Mouse (Mus musculus) lung, embryonic 15.5 days (tissue): ENCODE results near the gene Ppp1r12b. TPM values are rescaled to one million over a fixed set of nuclear protein-coding genes. Genes with fewer than 3 reads are reported as not detected.
A peak's percentile ranks its signal among the peaks of the same experiment; 100 is the strongest.

ENCODE experiments used
- ATAC-seq: fragments of 200-750 bp; cut with Nextera tagmentation; 2 replicates; pipeline ENCODE4 v1.8.0; 2017; ENCODE audit warnings: moderate number of reproducible peaks, borderline replicate concordance; ENCODE audit not compliant: low FRiP score, low TSS enrichment; ENCODE audit errors: extremely low read depth
- H3K27ac ChIP-seq: fragments of 300-500 bp; sonication (generic); 2 replicates; pipeline ENCODE4 v1.5.1; 2015; ENCODE audit warnings: moderate library complexity, mild to moderate bottlenecking, inconsistent platforms
- H3K27me3 ChIP-seq: fragments of 300-500 bp; sonication (generic); 2 replicates; pipeline ENCODE4 v1.6.1; 2015; ENCODE audit warnings: inconsistent platforms
- H3K36me3 ChIP-seq: fragments of 300-500 bp; sonication (generic); 2 replicates; pipeline ENCODE4 v1.6.1; 2015; ENCODE audit warnings: inconsistent platforms
- H3K4me1 ChIP-seq: fragments of 300-500 bp; sonication (generic); 2 replicates; pipeline ENCODE4 v1.6.1; 2015; ENCODE audit warnings: inconsistent platforms
- H3K4me2 ChIP-seq: fragments of 300-500 bp; sonication (generic); 2 replicates; pipeline ENCODE4 v1.6.1; 2015; ENCODE audit warnings: inconsistent platforms, mild to moderate bottlenecking, moderate library complexity
- H3K4me3 ChIP-seq: fragments of 300-500 bp; sonication (generic); 2 replicates; pipeline ENCODE4 v1.5.1; 2015; ENCODE audit warnings: mild to moderate bottlenecking, inconsistent platforms
- H3K9ac ChIP-seq: fragments of 300-500 bp; sonication (generic); 2 replicates; pipeline ENCODE4 v1.6.1; 2015; ENCODE audit warnings: inconsistent platforms
- H3K9me3 ChIP-seq: fragments of 300-500 bp; sonication (generic); 2 replicates; pipeline ENCODE4 v1.6.1; 2016; ENCODE audit warnings: inconsistent platforms
- WGBS: fragments of 180-500 bp; shearing (Covaris S2); methylation state at CpG from one replicate; pipeline ENCODE4 v1.1.7; 2015; 5-methylcytosine and 5-hydroxymethylcytosine counted together
- polyA plus RNA-seq: library from polyadenylated mRNA; unstranded; fragments of >200 nt; fragmentation: Nextera tagmentation; extraction: Ambion mirVana; gene quantifications from 2 replicates; pipeline ENCODE4 v1.2.1, GENCODE M21; 2015

Ppp1r12b gene
- polyA plus RNA-seq, 1 experiment from 2014 or later: 11.2 TPM

DNA sequence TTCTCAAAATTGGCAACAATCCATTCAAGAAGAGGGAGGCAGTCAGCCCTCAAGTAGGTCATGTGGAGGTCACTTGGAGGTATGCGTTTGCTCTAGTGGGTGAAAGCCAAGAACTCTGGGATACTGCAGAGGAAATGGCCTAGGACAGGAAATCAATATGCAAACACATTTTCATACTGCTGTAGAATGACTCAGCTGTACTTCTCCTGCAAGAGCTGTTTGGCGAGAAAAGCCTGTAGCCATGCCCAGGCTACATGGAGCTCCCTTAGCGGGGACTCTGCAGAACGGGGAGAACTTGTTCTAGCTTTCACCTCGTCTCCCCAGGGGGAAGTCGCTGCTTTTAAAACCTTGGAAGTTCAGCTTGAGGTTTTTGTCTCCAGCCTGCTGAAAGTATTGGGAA is 184.4 kb downstream of the Ppp1r12b start:
- no peaks in the 10 kb centered on the region for H3K27me3 ChIP-seq
- H3K4me1 ChIP-seq: peaks cover 49% of the 10 kb centered on the region
- peak overlapping the region; percentile 81 for H3K27ac ChIP-seq
- no peak overlapping the region for H3K9ac ChIP-seq
- H3K9me3 ChIP-seq: no peaks in the 10 kb centered on the region
- peak; percentile 63 for ATAC-seq
- WGBS: 23% methylated on average over 6 of the region's 6 CpGs
- no peak overlapping the region for H3K4me2 ChIP-seq
- peaks cover 7% of the 10 kb centered on the region for H3K36me3 ChIP-seq
- no peak overlapping the region for H3K4me3 ChIP-seq

DNA sequence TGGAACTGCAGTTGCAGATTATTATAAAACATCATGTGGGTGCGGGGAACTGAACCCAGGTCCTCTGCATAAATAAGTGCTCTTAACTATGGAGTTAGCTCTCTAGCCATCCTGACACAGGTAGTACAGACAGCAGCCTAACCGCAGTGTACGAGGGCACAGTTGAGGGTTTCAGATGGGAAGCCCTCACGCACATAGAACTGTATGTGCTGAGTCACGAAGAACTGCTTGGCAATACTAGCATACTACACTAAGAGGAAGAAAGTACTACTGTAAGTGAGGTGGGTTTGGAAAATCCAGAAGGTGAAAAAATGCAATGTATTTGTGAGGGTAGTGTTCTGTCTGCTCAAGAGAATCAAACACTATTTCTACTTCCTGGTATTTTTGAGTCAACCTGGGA is 185.4 kb downstream of the Ppp1r12b start:
- Histone ChIP-seq H3K9me3 (no peaks in the 10 kb centered on the region), H3K27ac (peak overlapping the region; percentile 75), H3K36me3 (peaks cover 7% of the 10 kb centered on the region), H3K4me2 (no peak overlapping the region), H3K9ac (no peak overlapping the region), H3K4me1 (peaks cover 44% of the 10 kb centered on the region), H3K4me3 (no peak overlapping the region), H3K27me3 (no peaks in the 10 kb centered on the region)
- 94% methylated on average over 5 of the region's 5 CpGs for WGBS
- no peak for ATAC-seq

DNA sequence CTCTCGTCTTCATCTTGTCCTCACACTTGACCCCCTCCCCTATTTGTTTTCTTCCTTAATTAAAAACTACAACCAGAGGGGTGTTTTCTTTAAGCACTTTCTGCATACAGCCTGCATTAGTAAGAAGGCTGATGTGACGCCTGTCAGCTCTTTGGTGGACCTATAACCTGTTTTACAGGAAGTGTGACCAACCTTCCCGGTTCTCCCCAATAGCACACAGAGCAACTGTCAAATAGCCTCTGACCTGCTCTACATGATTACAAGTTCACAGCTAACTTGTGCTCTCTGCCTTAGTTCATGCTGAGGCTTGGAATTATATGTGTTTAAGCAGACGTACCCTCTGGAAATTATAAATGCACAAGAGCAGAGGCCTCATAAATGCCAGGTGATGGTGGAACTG is 189.3 kb downstream of the Ppp1r12b start:
- Histone ChIP-seq H3K4me1 (peaks cover 25% of the 10 kb centered on the region), H3K36me3 (peaks cover 7% of the 10 kb centered on the region), H3K27me3 (no peaks in the 10 kb centered on the region), H3K4me2 (no peak overlapping the region), H3K4me3 (no peak overlapping the region), H3K9me3 (no peaks in the 10 kb centered on the region), H3K27ac (no peak overlapping the region), H3K9ac (no peak overlapping the region)
- WGBS: 66% methylated on average over 4 of the region's 4 CpGs
- no peak for ATAC-seq

DNA sequence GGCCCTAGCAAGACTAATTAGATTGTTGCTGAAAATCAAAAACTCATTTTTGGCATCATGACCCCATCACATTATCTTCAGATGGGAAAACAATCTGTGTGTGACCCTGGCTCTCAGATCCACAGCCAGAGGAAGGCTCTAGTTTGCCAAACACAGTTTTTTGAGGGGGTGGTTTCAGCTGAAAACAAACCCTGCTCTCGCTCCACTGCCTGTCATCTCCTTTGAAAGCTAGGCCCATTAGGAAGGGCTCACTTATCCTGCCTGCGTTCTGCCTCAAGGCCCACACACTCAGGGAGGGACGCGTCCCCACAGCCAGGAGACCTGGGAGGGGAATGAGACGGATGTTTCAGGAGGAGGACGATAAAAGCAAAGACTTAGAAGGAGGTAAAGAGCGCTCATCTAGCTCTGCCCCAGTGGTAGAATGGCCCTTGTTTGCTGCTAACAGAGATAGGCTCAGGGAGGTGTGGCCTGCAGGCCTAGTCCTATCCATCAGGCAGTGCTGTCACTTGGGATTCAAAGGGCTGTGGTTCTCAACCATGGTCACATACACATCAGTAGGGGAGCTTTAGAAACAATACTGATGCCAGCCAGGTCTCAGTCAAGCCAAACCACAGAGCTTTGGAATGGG is 190.8 kb downstream of the Ppp1r12b start:
- Histone ChIP-seq H3K27ac (peak overlapping the region; percentile 75), H3K4me1 (peaks cover 18% of the 10 kb centered on the region), H3K27me3 (no peaks in the 10 kb centered on the region), H3K4me2 (no peak overlapping the region), H3K9me3 (no peaks in the 10 kb centered on the region), H3K9ac (no peak overlapping the region), H3K4me3 (no peak overlapping the region), H3K36me3 (peaks cover 15% of the 10 kb centered on the region)
- WGBS: 35% methylated on average over 7 of the region's 7 CpGs
- ATAC-seq: peak; percentile 60; the same call in 1 of the 2 replicates

DNA sequence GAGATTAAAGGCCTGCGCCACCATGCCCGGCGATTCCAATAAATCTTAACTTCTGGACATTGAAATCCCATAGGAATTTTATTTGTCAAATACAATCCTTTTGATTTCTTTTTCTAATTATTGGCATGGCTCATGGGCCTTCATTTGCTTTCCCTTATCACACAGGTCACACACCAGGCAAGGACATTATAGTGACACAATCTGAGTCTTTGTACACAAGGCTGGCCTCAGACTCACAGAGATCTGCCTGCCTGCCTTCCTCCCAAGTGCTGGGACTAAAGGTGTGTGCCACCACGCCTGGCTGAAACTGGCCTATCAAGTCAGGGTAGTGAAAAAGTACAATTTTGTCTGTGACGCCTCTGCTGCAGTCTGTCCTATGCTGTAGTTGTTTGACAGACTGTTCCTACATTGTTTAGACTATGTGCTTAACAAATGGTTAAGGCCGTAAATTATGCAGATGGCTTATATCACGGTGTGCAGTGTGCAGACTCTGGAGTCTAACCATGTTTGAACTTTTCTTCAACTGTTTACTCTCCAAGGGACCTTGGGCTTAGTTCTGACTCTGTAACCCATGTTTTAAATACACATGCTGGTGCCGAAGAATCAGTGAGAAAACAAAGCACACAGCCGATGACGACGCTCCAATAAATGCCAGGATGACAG is 191.8 kb downstream of the Ppp1r12b start:
- 44% methylated on average over 11 of the region's 11 CpGs for WGBS
- Histone ChIP-seq H3K27ac (peak overlapping the region; percentile 75), H3K4me3 (no peak overlapping the region), H3K9me3 (no peaks in the 10 kb centered on the region), H3K36me3 (peaks cover 14% of the 10 kb centered on the region), H3K27me3 (no peaks in the 10 kb centered on the region), H3K4me1 (peaks cover 18% of the 10 kb centered on the region), H3K4me2 (no peak overlapping the region), H3K9ac (no peak overlapping the region)
- peak; percentile 31; the same call in 1 of the 2 replicates for ATAC-seq

DNA sequence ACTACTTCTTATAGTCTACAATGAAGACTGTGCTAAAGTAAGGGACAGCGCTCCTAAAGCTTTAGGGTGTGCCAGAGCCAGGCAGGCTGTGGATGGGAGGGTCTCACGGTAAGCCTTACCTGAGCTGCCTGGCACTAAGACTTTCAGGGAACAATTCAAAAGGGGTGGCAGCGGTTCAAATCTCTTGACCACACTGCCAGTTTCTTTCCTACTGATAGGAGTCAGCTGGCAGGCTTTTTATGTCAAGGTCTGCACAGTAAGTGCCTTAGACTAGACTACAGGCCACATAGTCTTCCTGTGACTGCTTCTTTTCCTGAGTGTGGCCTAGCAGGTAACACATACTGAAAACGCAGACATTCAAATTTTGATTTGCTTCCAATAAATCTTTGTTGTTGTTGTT is 192.5 kb downstream of the Ppp1r12b start:
- H3K4me3 ChIP-seq: no peak overlapping the region
- no peaks in the 10 kb centered on the region for H3K27me3 ChIP-seq
- peaks cover 8% of the 10 kb centered on the region; the same call in 1 of the 2 replicates for H3K36me3 ChIP-seq
- ATAC-seq: no peak
- peaks cover 18% of the 10 kb centered on the region for H3K4me1 ChIP-seq
- H3K9me3 ChIP-seq: no peaks in the 10 kb centered on the region
- no peak overlapping the region for H3K27ac ChIP-seq
- H3K4me2 ChIP-seq: no peak overlapping the region
- WGBS: 88% methylated on average over 4 of the region's 4 CpGs
- no peak overlapping the region for H3K9ac ChIP-seq

DNA sequence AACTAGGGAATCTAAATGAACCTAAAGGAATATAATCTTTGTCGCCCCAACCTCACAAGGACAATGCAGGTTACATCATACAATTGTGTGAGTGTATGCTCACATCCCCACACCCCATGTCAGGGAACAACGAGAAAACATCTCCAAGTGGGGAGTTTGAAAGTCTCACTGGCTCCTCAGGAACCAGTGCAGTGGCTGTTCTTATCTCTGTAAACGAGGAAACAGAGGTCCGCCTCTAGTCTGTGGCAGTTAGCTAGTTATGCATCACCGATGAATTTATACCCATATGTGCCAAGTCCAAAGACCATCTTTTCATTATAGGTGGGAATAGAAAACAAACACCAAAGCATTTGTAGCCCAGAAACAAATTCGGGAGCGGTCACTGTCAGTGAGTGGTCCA is 194.2 kb downstream of the Ppp1r12b start:
- Histone ChIP-seq H3K36me3 (peaks cover 8% of the 10 kb centered on the region; the same call in 1 of the 2 replicates), H3K4me3 (no peak overlapping the region), H3K27me3 (no peaks in the 10 kb centered on the region), H3K4me1 (peaks cover 25% of the 10 kb centered on the region), H3K27ac (no peak overlapping the region), H3K9ac (no peak overlapping the region), H3K4me2 (no peak overlapping the region), H3K9me3 (no peaks in the 10 kb centered on the region)
- 80% methylated on average over 7 of the region's 7 CpGs for WGBS
- ATAC-seq: no peak

DNA sequence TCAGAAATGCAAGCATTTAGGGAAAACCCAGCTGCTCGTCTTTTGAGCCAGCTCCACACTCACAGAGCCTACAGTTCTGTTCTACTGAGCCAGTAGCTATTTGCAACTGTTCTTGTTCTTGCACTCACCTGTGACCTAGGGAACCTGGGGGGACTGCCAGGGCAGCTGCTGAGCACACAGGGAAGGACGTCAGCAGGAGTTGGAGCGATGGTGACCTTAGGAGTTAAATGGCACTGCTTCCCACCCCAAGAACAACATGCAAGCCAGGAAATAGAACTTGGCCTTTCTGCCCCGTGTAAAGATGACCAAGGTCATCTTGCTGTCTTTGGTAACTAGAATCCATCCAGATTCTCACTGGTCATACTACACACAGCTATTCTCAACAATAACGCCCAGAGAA is 195.1 kb downstream of the Ppp1r12b start:
- Histone ChIP-seq H3K27ac (no peak overlapping the region), H3K9me3 (no peaks in the 10 kb centered on the region), H3K4me1 (peaks cover 33% of the 10 kb centered on the region), H3K4me2 (no peak overlapping the region), H3K27me3 (no peaks in the 10 kb centered on the region), H3K4me3 (no peak overlapping the region), H3K36me3 (peaks cover 8% of the 10 kb centered on the region; the same call in 1 of the 2 replicates), H3K9ac (no peak overlapping the region)
- ATAC-seq: no peak
- WGBS: 70% methylated on average over 5 of the region's 5 CpGs

DNA sequence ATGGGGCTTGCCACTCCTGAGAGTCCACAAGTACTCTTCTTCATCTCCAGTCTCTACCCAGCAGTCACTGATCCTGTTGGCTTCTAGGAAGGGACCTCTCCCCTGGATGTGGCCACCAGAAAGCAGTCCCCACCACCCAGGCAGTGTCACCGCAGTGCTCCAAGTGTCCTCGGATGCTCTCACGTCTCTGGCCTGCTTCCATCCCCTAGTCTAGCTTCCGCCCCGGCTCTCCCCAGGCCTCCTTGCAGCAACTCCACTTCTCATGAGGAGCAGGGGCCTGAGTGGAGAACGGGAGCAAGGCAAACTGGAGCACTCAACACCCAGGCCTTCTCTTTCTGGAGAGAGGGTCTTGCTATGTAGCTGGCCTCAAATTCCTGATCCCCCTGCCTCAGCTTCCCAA is 196.6 kb downstream of the Ppp1r12b start:
- Histone ChIP-seq H3K9me3 (no peaks in the 10 kb centered on the region), H3K27ac (no peak overlapping the region), H3K4me3 (no peak overlapping the region), H3K4me1 (peaks cover 34% of the 10 kb centered on the region), H3K4me2 (no peak overlapping the region), H3K27me3 (no peaks in the 10 kb centered on the region), H3K9ac (no peak overlapping the region), H3K36me3 (peaks cover 8% of the 10 kb centered on the region; the same call in 1 of the 2 replicates)
- ATAC-seq: no peak
- WGBS: 81% methylated on average over 6 of the region's 6 CpGs

DNA sequence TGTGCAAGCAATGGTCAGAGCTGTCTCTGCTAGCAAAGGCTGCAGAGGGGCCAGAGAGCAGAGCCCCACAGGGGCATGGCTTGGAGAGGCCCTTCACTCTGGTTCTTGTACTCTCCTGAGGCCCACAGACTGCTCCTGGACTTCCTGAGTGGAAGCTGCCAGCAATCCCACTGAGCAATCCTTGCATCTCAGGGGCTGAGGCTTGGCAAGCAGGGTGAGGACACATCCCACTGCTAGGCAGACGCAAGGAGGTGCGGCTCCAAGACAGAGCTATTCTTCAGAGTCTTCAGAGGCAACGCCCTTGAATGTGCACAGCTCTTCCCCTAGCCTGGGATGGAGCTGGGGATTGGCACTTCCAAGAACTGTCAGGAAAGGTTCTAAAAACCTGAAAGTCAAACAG is 198.5 kb downstream of the Ppp1r12b start:
- Histone ChIP-seq H3K9ac (no peak overlapping the region), H3K4me1 (peaks cover 46% of the 10 kb centered on the region), H3K4me2 (no peak overlapping the region), H3K27me3 (no peaks in the 10 kb centered on the region), H3K27ac (no peak overlapping the region), H3K9me3 (no peaks in the 10 kb centered on the region), H3K4me3 (no peak overlapping the region), H3K36me3 (peaks cover 8% of the 10 kb centered on the region; the same call in 1 of the 2 replicates)
- 68% methylated on average over 3 of the region's 3 CpGs for WGBS
- no peak for ATAC-seq

DNA sequence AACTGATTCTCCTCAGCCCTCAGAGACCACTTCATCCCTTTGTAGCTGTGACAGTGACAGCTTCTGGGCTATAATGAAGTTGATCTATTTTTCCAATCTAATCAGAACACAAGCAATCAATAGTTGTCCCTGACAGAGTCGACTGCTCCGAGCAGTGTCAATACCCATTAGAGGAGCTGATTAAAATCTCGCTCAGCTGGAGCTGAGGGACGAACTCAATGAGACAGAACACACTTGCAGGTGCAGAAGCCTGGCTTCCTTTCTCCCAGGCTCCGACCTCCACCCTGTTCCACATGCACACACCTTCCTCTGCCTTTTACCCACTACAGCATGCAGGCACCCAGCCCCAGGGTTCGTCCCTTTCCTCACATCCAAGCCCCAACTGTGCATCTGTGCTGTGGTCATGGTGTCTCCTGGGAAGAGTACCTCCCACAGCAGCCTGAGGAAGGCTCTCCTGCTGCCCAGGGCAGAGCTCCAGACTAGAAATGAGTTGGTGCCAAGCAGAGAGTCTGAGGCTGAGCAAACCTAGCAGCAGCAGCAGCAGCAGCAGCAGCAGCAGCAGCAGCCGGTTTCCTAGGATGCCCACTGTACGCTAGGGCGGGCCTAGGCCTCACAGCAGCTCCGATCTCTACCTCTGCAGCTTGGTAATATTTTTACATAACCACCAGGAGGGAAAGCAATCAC is 199.4 kb downstream of the Ppp1r12b start:
- peaks cover 46% of the 10 kb centered on the region for H3K4me1 ChIP-seq
- no peak overlapping the region for H3K9ac ChIP-seq
- peak overlapping the region; percentile 52; the same call in 1 of the 2 replicates for H3K27ac ChIP-seq
- H3K4me2 ChIP-seq: no peak overlapping the region
- peaks cover 6% of the 10 kb centered on the region; the same call in 1 of the 2 replicates for H3K36me3 ChIP-seq
- 67% methylated on average over 10 of the region's 10 CpGs for WGBS
- no peak overlapping the region for H3K4me3 ChIP-seq
- no peaks in the 10 kb centered on the region for H3K9me3 ChIP-seq
- no peak for ATAC-seq
- no peaks in the 10 kb centered on the region for H3K27me3 ChIP-seq
